Mouse (Mus musculus): Measurements from ENCODE around the gene Iqcj. TPM values are rescaled to one million over a fixed set of nuclear protein-coding genes. Genes with fewer than 3 reads are reported as not detected.

Iqcj gene
- polyA plus RNA-seq, 1 experiment from 2014 or later: not detected

DNA sequence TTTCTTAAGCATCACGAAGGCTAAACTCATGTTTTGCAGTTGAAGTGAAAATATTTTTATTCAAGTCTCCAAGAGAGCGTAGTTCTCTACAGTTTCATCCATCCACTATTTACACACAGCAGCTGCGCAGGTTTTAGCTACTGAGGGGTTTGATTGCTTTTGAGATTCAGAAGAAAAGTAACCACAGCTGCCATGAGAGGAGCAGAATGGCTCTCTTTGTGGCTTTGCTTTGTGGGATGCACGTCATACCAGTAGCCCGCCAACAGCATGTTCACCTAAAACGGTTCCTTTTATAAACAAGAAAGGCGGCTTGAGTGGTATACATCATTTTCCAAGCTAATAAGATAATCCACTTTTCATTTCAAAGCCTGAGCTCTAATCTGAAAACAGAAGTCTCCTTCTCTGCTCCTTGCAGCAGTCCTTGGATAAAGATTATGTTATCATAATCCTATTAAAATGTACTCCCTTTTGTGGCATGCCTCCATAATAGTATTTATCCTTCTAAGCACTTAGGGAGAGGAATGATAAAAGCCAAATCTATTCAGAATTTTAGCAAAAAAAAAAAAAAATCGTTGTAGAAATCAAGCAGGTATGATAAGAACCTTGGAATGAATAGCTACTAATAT is 26.7 kb downstream of the Iqcj start:
- H3K36me3 ChIP-seq (ENCODE audit: insufficient read depth, low read length): no peaks in the 10 kb centered on the region
- no peak for DNase-seq (ENCODE audit: low spot score)
- H3K9me3 ChIP-seq (replicated peaks; ENCODE audit: low read length): no peaks in the 10 kb centered on the region
- no peaks in the 10 kb centered on the region for H3K27me3 ChIP-seq (ENCODE audit: insufficient read depth, low read length)
- no peak overlapping the region for H3K4me2 ChIP-seq (ENCODE audit: low read length)
- no peak for ATAC-seq (replicated peaks; ENCODE audit: low FRiP score, low read depth)
- TF ChIP-seq CTCF (IDR thresholded peaks at IDR 0.05; ENCODE audit: low read depth): no peak
- no peak overlapping the region for H3K27ac ChIP-seq
- no peaks in the 10 kb centered on the region for H3K4me1 ChIP-seq (replicated peaks; ENCODE audit: insufficient read depth, low read length)
- H3K9ac ChIP-seq (ENCODE audit: low read depth, low read length): no peak overlapping the region
- 74% methylated on average over 8 of the region's 8 CpGs for WGBS
- H3K4me3 ChIP-seq (replicated peaks; ENCODE audit: low read depth, low read length): no peak overlapping the region

DNA sequence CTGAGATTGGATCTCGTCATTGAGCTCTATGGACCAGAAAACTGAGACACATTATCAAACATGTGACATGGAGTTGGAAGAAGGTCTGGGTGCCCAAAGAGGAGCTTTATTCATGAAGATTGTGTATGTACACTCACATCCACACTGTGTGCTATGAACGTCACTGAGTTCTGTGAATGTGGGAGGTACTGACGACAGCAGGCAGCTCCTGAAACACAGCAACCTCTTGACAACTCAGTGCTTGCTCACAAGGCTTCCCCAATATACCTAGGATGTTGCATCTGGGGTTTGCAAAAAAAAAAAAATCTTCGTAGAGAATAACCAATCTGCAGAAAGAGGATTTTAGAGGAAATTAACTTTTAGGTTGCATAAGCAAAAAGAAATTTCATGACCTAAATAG is 31.1 kb downstream of the Iqcj start:
- WGBS: 86% methylated on average over 4 of the region's 4 CpGs
- H3K4me3 ChIP-seq (replicated peaks; ENCODE audit: low read depth, low read length): no peak overlapping the region
- H3K36me3 ChIP-seq (ENCODE audit: insufficient read depth, low read length): no peaks in the 10 kb centered on the region
- ATAC-seq (replicated peaks; ENCODE audit: low FRiP score, low read depth) (no peak), DNase-seq (ENCODE audit: low spot score) (no peak)
- no peak for TF ChIP-seq CTCF (IDR thresholded peaks at IDR 0.05; ENCODE audit: low read depth)
- H3K9ac ChIP-seq (ENCODE audit: low read depth, low read length): no peak overlapping the region
- no peaks in the 10 kb centered on the region for H3K27me3 ChIP-seq (ENCODE audit: insufficient read depth, low read length)
- no peaks in the 10 kb centered on the region for H3K4me1 ChIP-seq (replicated peaks; ENCODE audit: insufficient read depth, low read length)
- no peak overlapping the region for H3K4me2 ChIP-seq (ENCODE audit: low read length)
- H3K27ac ChIP-seq: no peak overlapping the region
- no peaks in the 10 kb centered on the region for H3K9me3 ChIP-seq (replicated peaks; ENCODE audit: low read length)

DNA sequence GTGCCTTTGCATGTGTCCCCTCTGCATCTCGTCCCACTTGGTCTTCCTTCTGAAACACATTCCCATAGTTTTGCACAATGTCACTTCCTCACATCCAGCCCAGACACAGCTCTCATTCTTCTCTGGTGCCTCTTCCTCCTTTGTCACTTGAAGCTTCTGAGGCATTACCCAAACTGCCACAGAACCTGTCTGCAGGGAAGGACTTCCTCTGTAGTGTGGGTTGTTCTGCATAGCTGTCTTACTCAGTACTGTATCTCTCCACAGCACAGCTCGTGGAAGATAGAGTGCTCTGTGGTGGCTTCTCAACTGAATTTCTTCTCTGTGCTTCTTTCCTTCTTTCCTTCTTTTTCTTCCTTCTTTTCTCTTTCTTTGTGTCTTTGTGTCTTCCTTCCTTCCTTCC is 33.4 kb downstream of the Iqcj start:
- H3K27me3 ChIP-seq (ENCODE audit: insufficient read depth, low read length): no peaks in the 10 kb centered on the region
- H3K4me1 ChIP-seq (replicated peaks; ENCODE audit: insufficient read depth, low read length): no peaks in the 10 kb centered on the region
- H3K36me3 ChIP-seq (ENCODE audit: insufficient read depth, low read length): no peaks in the 10 kb centered on the region
- H3K9me3 ChIP-seq (replicated peaks; ENCODE audit: low read length): no peaks in the 10 kb centered on the region
- no peak for ATAC-seq (replicated peaks; ENCODE audit: low FRiP score, low read depth)
- H3K9ac ChIP-seq (ENCODE audit: low read depth, low read length): no peak overlapping the region
- H3K4me2 ChIP-seq (ENCODE audit: low read length): no peak overlapping the region
- H3K27ac ChIP-seq: no peak overlapping the region
- H3K4me3 ChIP-seq (replicated peaks; ENCODE audit: low read depth, low read length): no peak overlapping the region
- no peak for TF ChIP-seq CTCF (IDR thresholded peaks at IDR 0.05; ENCODE audit: low read depth)
- no peak for DNase-seq (ENCODE audit: low spot score)
- WGBS: 74% methylated on average over 2 of the region's 2 CpGs

DNA sequence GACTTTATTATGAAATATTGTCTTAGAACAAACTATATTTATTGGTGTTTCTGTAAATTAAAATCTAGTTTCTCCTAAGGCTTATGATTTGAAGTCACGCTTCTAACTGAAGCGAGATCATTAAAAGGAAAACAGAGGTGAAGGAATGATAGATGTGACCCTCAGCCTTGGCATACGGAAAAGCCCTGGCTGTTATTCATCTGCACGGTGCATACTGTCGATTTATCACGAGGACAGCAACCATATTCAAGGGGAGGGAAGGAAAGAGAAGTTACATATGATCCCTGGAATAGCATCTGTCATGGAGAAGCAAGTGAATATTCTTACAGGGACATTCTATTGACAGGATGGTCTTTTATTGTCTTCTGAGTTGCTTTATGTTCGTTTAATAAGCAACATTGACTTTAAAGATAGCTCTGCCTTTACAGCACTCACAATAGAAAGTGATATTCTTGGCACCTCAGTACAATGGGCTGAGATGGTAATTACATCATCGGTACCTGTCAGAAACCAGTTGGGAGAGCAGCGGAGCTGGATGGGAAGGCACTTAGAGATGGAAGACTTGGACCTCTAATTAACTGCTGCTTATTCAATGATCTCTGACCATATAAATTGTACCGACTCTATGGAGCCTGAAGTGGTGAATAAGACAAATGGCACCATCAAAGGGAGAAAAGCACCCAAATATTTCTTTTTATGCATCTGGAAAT is 38.6 kb downstream of the Iqcj start:
- no peak overlapping the region for H3K4me2 ChIP-seq (ENCODE audit: low read length)
- H3K27me3 ChIP-seq (ENCODE audit: insufficient read depth, low read length): no peaks in the 10 kb centered on the region
- H3K27ac ChIP-seq: no peak overlapping the region
- ATAC-seq (replicated peaks; ENCODE audit: low FRiP score, low read depth): no peak
- no peaks in the 10 kb centered on the region for H3K9me3 ChIP-seq (replicated peaks; ENCODE audit: low read length)
- no peak overlapping the region for H3K4me3 ChIP-seq (replicated peaks; ENCODE audit: low read depth, low read length)
- H3K9ac ChIP-seq (ENCODE audit: low read depth, low read length): no peak overlapping the region
- H3K4me1 ChIP-seq (replicated peaks; ENCODE audit: insufficient read depth, low read length): no peaks in the 10 kb centered on the region
- DNase-seq (ENCODE audit: low spot score): no peak
- no peaks in the 10 kb centered on the region for H3K36me3 ChIP-seq (ENCODE audit: insufficient read depth, low read length)
- no peak for TF ChIP-seq CTCF (IDR thresholded peaks at IDR 0.05; ENCODE audit: low read depth)
- WGBS: 66% methylated on average over 10 of the region's 10 CpGs

DNA sequence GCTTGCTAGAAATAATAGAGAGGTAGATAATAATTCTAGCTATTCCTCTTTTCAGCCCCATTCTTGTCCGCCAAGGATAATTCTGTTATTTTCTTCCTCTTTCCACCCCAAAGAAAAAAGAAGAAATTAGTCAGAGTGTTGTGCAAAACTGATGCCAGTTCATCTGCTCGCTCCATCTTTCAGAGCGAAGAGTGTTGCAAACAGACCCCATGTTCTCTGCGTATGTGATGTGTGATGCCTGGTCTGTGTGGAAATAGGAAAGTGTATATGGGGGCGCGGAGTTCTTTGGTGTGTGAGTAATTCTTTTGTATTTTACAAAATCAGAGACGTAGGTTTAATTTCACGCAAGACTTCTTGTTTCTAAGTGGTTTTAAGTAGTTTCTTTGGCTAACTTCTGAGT is 39.2 kb downstream of the Iqcj start:
- Histone ChIP-seq H3K27ac (no peak overlapping the region), H3K4me2 (ENCODE audit: low read length) (no peak overlapping the region), H3K9me3 (replicated peaks; ENCODE audit: low read length) (no peaks in the 10 kb centered on the region), H3K9ac (ENCODE audit: low read depth, low read length) (no peak overlapping the region), H3K4me3 (replicated peaks; ENCODE audit: low read depth, low read length) (no peak overlapping the region), H3K36me3 (ENCODE audit: insufficient read depth, low read length) (no peaks in the 10 kb centered on the region), H3K4me1 (replicated peaks; ENCODE audit: insufficient read depth, low read length) (no peaks in the 10 kb centered on the region), H3K27me3 (ENCODE audit: insufficient read depth, low read length) (no peaks in the 10 kb centered on the region)
- ATAC-seq (replicated peaks; ENCODE audit: low FRiP score, low read depth) (no peak), DNase-seq (ENCODE audit: low spot score) (no peak)
- 91% methylated on average over 8 of the region's 8 CpGs for WGBS
- no peak for TF ChIP-seq CTCF (IDR thresholded peaks at IDR 0.05; ENCODE audit: low read depth)

DNA sequence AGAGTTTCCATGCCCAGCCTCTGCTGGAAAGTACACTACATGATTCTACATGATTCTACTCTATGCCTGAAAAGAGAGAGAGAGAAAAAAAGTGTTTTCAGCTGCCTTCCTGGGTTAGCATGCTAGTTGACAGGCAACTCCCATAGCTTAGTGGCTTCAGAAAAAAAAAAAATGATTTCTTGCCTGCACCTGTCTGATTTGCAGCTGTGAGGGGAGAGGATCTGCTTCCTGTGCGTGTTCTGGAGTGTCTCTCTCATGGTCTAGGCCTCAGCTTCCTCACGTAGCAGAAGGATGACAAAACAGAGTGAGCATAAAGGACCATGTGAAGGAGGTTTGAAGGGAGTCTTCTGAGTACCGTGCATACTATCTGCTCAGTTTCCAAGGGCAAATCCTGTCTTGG is 39.9 kb downstream of the Iqcj start:
- H3K27me3 ChIP-seq (ENCODE audit: insufficient read depth, low read length): no peaks in the 10 kb centered on the region
- H3K36me3 ChIP-seq (ENCODE audit: insufficient read depth, low read length): no peaks in the 10 kb centered on the region
- H3K9me3 ChIP-seq (replicated peaks; ENCODE audit: low read length): no peaks in the 10 kb centered on the region
- DNase-seq (ENCODE audit: low spot score): no peak
- no peak for ATAC-seq (replicated peaks; ENCODE audit: low FRiP score, low read depth)
- no peaks in the 10 kb centered on the region for H3K4me1 ChIP-seq (replicated peaks; ENCODE audit: insufficient read depth, low read length)
- TF ChIP-seq CTCF (IDR thresholded peaks at IDR 0.05; ENCODE audit: low read depth): no peak
- no peak overlapping the region for H3K9ac ChIP-seq (ENCODE audit: low read depth, low read length)
- WGBS: 67% methylated on average over 3 of the region's 3 CpGs
- no peak overlapping the region for H3K4me3 ChIP-seq (replicated peaks; ENCODE audit: low read depth, low read length)
- H3K27ac ChIP-seq: no peak overlapping the region
- H3K4me2 ChIP-seq (ENCODE audit: low read length): no peak overlapping the region
